Mouse (Mus musculus) cerebellum, adult 8-10 months (tissue): Measurements from ENCODE around the gene Chst11.

Source experiments
- DNase-seq: peaks from one replicate; pipeline ENCODE4 v3.0.0; 2022

Gene Chst11

GRCm38 (mm10) chr10:82984950-82985699 is at the start of gene Chst11:
Gene Chst11 (plus strand): TSS chr10:82985498.
- DNase-seq = peak; percentile 60

- no peak for DNase-seq
Measured at GRCm38 (mm10) chr10:82935774-82936173, 49.5 kb upstream of the Chst11 start.

GRCm38 (mm10) chr10:82953415-82953814 is 31.9 kb upstream of the Chst11 start:
- DNase-seq = no peak

- no peak for DNase-seq
Measured at GRCm38 (mm10) chr10:82955117-82955516, 30.2 kb upstream of the Chst11 start.

- DNase-seq = no peak
Measured at GRCm38 (mm10) chr10:82958218-82958761, 27.0 kb upstream of the Chst11 start.

GRCm38 (mm10) chr10:82959316-82959715 is 26.0 kb upstream of the Chst11 start:
- no peak for DNase-seq

- no peak for DNase-seq
Measured at GRCm38 (mm10) chr10:82961302-82961701, 24.0 kb upstream of the Chst11 start.

- DNase-seq = no peak
Measured at GRCm38 (mm10) chr10:82962018-82962417, 23.3 kb upstream of the Chst11 start.

- DNase-seq = no peak
Measured at GRCm38 (mm10) chr10:82962472-82963020, 22.8 kb upstream of the Chst11 start.

- no peak for DNase-seq
Measured at GRCm38 (mm10) chr10:82964491-82964890, 20.8 kb upstream of the Chst11 start.

GRCm38 (mm10) chr10:82966672-82967071 is 18.6 kb upstream of the Chst11 start:
- DNase-seq = no peak

GRCm38 (mm10) chr10:82969612-82970011 is 15.7 kb upstream of the Chst11 start:
- no peak for DNase-seq

- DNase-seq = no peak
Measured at GRCm38 (mm10) chr10:82971549-82971948, 13.7 kb upstream of the Chst11 start.

- no peak for DNase-seq
Measured at GRCm38 (mm10) chr10:82974201-82974600, 11.1 kb upstream of the Chst11 start.

GRCm38 (mm10) chr10:82974627-82975177 is 10.6 kb upstream of the Chst11 start:
- no peak for DNase-seq

- DNase-seq = no peak
Measured at GRCm38 (mm10) chr10:82975806-82976205, 9.5 kb upstream of the Chst11 start.

- DNase-seq = no peak
Measured at GRCm38 (mm10) chr10:82982286-82982685, 3.0 kb upstream of the Chst11 start.

GRCm38 (mm10) chr10:82985700-82986131 is 418 bp downstream of the Chst11 start:
- DNase-seq = peak; percentile 61

- no peak for DNase-seq
Measured at GRCm38 (mm10) chr10:82986251-82986992, 1.1 kb downstream of the Chst11 start.

- DNase-seq = no peak
Measured at GRCm38 (mm10) chr10:82986993-82987349, 1.7 kb downstream of the Chst11 start.

GRCm38 (mm10) chr10:82987394-82987793 is 2.1 kb downstream of the Chst11 start:
- DNase-seq = no peak

- DNase-seq = no peak
Measured at GRCm38 (mm10) chr10:82989418-82990025, 4.2 kb downstream of the Chst11 start.

- DNase-seq = no peak
Measured at GRCm38 (mm10) chr10:82990918-82991317, 5.6 kb downstream of the Chst11 start.
